10 mouse cellular contexts compared by ENCODE assay signal in the genomic region with DNA sequence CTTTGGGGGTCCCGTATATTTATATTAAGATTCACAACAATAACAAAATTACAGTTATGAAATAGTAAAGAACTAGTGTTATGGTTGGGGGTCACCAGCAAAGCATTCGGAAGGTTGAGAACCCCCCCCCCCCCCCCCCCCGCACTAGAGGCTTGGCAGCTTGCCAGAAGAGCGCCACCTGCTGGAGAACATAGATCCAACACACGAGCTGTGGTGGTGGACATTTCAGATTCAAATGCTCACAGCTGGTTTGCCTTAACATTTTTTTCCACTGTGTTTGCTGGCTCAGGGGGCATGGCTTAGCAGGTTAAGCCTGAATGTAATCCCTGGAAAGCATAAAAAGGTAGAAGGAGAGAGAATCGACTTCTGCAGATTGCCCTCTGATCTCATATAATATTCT.
DNase-seq lines count a peak whose midpoint lies in the region; ATAC-seq and TF ChIP-seq lines count a peak whose summit lies in the region.
"Had no signal": no experiment of that assay in that cellular context is flagged by ENCODE, and none has a peak within 500 bp of the region (broad histone marks: within the 10 kb centered on the region; RNA-seq: fewer than 3 reads in every experiment).

No protein-coding gene starts in this region.

- TF ChIP-seq CTCF in gastrocnemius, adult 2 months (IDR thresholded peaks at IDR 0.05): peak; percentile 48
- peak; percentile 42 for TF ChIP-seq CTCF in left cerebral cortex, adult 2 months (IDR thresholded peaks at IDR 0.05)
- TF ChIP-seq CTCF in E14TG2a.4 (conservative IDR thresholded peaks at IDR 0.05; ENCODE audit: low read length): 0 out of 2 replicates have a peak, but pooled peaks have one; percentile 8

- H3K9me3 ChIP-seq in E14TG2a.4 (ENCODE audit: low read length): no peaks in the 10 kb centered on the region
- H3K9me3 ChIP-seq: forebrain, embryonic 15.5 days; midbrain, embryonic 15.5 days had no signal

- H3K27me3 ChIP-seq in E14TG2a.4 (ENCODE audit: insufficient read depth, low read length): no peaks in the 10 kb centered on the region
- H3K27me3 ChIP-seq: forebrain, embryonic 15.5 days; midbrain, embryonic 15.5 days had no signal

- H3K4me1 ChIP-seq in E14TG2a.4 (replicated peaks; ENCODE audit: low read depth, low read length): no peaks in the 10 kb centered on the region
- H3K4me1 ChIP-seq: forebrain, embryonic 15.5 days; midbrain, embryonic 15.5 days had no signal

- H3K36me3 ChIP-seq in E14TG2a.4 (ENCODE audit: insufficient read depth, low read length): no peaks in the 10 kb centered on the region
- H3K36me3 ChIP-seq: forebrain, embryonic 15.5 days; midbrain, embryonic 15.5 days had no signal

- no peak overlapping the region for H3K4me3 ChIP-seq in gastrocnemius, adult 2 months
- H3K4me3 ChIP-seq in left cerebral cortex, adult 2 months: no peak overlapping the region
- no peak overlapping the region for H3K4me3 ChIP-seq in E14TG2a.4 (replicated peaks; ENCODE audit: low read length)
- H3K4me3 ChIP-seq: forebrain, embryonic 15.5 days; midbrain, embryonic 15.5 days had no signal

- no peak overlapping the region for H3K27ac ChIP-seq in gastrocnemius, adult 2 months
- H3K27ac ChIP-seq in left cerebral cortex, adult 2 months: no peak overlapping the region
- H3K27ac ChIP-seq: forebrain, embryonic 15.5 days; midbrain, embryonic 15.5 days had no signal

- ATAC-seq in erythroblast, adult 5-6 weeks (replicated peaks; ENCODE audit: low FRiP score, poor library complexity, severe bottlenecking): no peak
- ATAC-seq: forebrain, embryonic 15.5 days; midbrain, embryonic 15.5 days had no signal

- intact Hi-C loops in gastrocnemius, adult 2 months (cut with DNase I): loop anchor here (2.0 to 10.0 kb wide), 3 partner anchors 145 to 585 kb away; no protein-coding TSS in a partner anchor
- intact Hi-C loops in gastrocnemius, postnatal 14 days (cut with DNase I; ENCODE audit: low total_unique reads): loop anchor here (5.0 to 10.0 kb wide), 2 partner anchors 455 to 568 kb away; no protein-coding TSS in a partner anchor
- intact Hi-C loops in left cerebral cortex, adult 2 months (cut with DNase I): no loop called here
- intact Hi-C loops in left cerebral cortex, postnatal 25 days (cut with DNase I): loop anchor here (5.0 to 10.0 kb wide), 3 partner anchors 148 to 445 kb away; partner anchors contain the start of gene Galnt17
- intact Hi-C loops in gastrocnemius, postnatal 36 days (cut with DNase I): loop anchor here (5.0 to 10.0 kb wide), 2 partner anchors 148 to 455 kb away; no protein-coding TSS in a partner anchor

- no peak for DNase-seq in gastrocnemius, adult 2 months
- no peak for DNase-seq in gastrocnemius, postnatal 14 days
- DNase-seq in left cerebral cortex, adult 2 months (ENCODE audit: extremely low spot score in 1 of 2, low spot score in 2 of 2): no peak
- no peak for DNase-seq in left cerebral cortex, postnatal 25 days (ENCODE audit: low spot score in 2 of 2)
- DNase-seq in embryo, embryonic 11 days: peak; percentile 38
- no peak for DNase-seq in gastrocnemius, postnatal 36 days
